Mouse (Mus musculus) kidney, embryonic 14.5 days (tissue): ENCODE results near the gene Arl4d. TPM values are rescaled to one million over a fixed set of nuclear protein-coding genes. Genes with fewer than 3 reads are reported as not detected.
A peak's percentile ranks its signal among the peaks of the same experiment; 100 is the strongest.

Experiments used
- ATAC-seq: fragments of 200-750 bp; cut with Nextera tagmentation; 2 replicates; pipeline ENCODE4 v1.8.0; 2017; ENCODE audit warnings: moderate number of reproducible peaks, mild to moderate bottlenecking, moderate TSS enrichment, moderate library complexity; ENCODE audit not compliant: low FRiP score, low TSS enrichment
- H3K27ac ChIP-seq: fragments of 300-500 bp; sonication (generic); 2 replicates; pipeline ENCODE4 v1.5.1; 2014; ENCODE audit warnings: low read depth, mild to moderate bottlenecking, low read length, moderate library complexity, mixed read lengths
- H3K27me3 ChIP-seq: fragments of 300-500 bp; sonication (generic); 2 replicates; pipeline ENCODE4 v1.6.1; 2014; ENCODE audit warnings: mild to moderate bottlenecking, low read length; ENCODE audit not compliant: control insufficient read depth, insufficient read depth
- H3K36me3 ChIP-seq: fragments of 300-500 bp; sonication (generic); 2 replicates; pipeline ENCODE4 v1.6.1; 2014; ENCODE audit warnings: low read length, mixed read lengths; ENCODE audit not compliant: control insufficient read depth, insufficient read depth
- H3K4me1 ChIP-seq: fragments of 300-500 bp; sonication (generic); 2 replicates; pipeline ENCODE4 v1.6.1; 2014; ENCODE audit warnings: low read length, mixed read lengths; ENCODE audit not compliant: control insufficient read depth, insufficient read depth
- H3K4me2 ChIP-seq: fragments of 300-500 bp; sonication (generic); replicated peaks from 2 replicates; pipeline ENCODE4 v1.6.1; 2014; ENCODE audit warnings: low read depth, mild to moderate bottlenecking, low read length
- H3K4me3 ChIP-seq: fragments of 300-500 bp; sonication (generic); 2 replicates; pipeline ENCODE4 v1.5.1; 2014; ENCODE audit warnings: mild to moderate bottlenecking, low read length
- H3K9ac ChIP-seq: fragments of 300-500 bp; sonication (generic); 2 replicates; pipeline ENCODE4 v1.6.1; 2014; ENCODE audit warnings: low read depth, mild to moderate bottlenecking, low read length, moderate library complexity
- H3K9me3 ChIP-seq: fragments of 300-500 bp; sonication (generic); 2 replicates; pipeline ENCODE4 v1.6.1; 2016; ENCODE audit warnings: low read length; ENCODE audit not compliant: control insufficient read depth
- WGBS: fragments of 180-500 bp; shearing (Covaris S2); extraction: QIAGEN DNeasy Blood & Tissue Kit; methylation state at CpG from one replicate; pipeline ENCODE4 v1.1.7; 2014; 5-methylcytosine and 5-hydroxymethylcytosine counted together
- polyA plus RNA-seq: library from polyadenylated mRNA; unstranded; fragments of >200 nt; fragmentation: Nextera tagmentation; extraction: Ambion mirVana; gene quantifications from 2 replicates; pipeline ENCODE4 v1.2.1, GENCODE M21; 2014

Arl4d gene
- polyA plus RNA-seq, 1 experiment from 2014 or later = 2.4 TPM

DNA sequence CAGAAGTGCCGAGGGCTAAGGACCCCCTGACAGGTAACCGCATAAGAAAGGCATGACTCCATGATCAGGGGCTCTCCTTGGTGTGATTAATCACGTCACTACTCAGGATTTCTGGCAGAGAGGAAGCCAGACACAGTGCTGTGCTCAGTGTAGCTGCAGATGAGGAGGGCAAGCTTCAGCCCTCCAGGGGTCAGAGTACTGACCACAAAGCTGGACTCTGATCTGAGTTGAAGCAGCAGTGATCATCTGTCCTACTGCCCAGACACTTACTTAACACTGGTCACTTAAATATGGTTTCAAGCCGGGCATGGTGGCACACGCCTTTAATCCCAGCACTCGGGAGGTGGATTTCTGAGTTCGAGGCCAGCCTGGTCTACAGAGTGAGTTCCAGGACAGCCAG, 4.2 kb upstream of the Arl4d start:
- H3K9ac ChIP-seq = no peak overlapping the region
- H3K36me3 ChIP-seq = no peaks in the 10 kb centered on the region
- ATAC-seq = no peak
- no peak overlapping the region for H3K4me2 ChIP-seq
- H3K4me3 ChIP-seq = no peak overlapping the region
- no peaks in the 10 kb centered on the region for H3K4me1 ChIP-seq
- no peak overlapping the region for H3K27ac ChIP-seq
- H3K27me3 ChIP-seq = no peaks in the 10 kb centered on the region
- 64% methylated on average over 7 of the region's 7 CpGs for WGBS
- H3K9me3 ChIP-seq = no peaks in the 10 kb centered on the region

- H3K36me3 ChIP-seq = no peaks in the 10 kb centered on the region
- no peak overlapping the region for H3K4me2 ChIP-seq
- no peak overlapping the region for H3K27ac ChIP-seq
- no peaks in the 10 kb centered on the region for H3K9me3 ChIP-seq
- WGBS = 34% methylated on average over 5 of the region's 5 CpGs
- H3K4me1 ChIP-seq = no peaks in the 10 kb centered on the region
- no peak overlapping the region for H3K4me3 ChIP-seq
- no peaks in the 10 kb centered on the region; the same call in 1 of the 2 replicates for H3K27me3 ChIP-seq
- no peak overlapping the region for H3K9ac ChIP-seq
- no peak for ATAC-seq
These were observed 3.6 kb upstream of the Arl4d start for GRCm38 (mm10) chr11:101661786-101662185.

DNA sequence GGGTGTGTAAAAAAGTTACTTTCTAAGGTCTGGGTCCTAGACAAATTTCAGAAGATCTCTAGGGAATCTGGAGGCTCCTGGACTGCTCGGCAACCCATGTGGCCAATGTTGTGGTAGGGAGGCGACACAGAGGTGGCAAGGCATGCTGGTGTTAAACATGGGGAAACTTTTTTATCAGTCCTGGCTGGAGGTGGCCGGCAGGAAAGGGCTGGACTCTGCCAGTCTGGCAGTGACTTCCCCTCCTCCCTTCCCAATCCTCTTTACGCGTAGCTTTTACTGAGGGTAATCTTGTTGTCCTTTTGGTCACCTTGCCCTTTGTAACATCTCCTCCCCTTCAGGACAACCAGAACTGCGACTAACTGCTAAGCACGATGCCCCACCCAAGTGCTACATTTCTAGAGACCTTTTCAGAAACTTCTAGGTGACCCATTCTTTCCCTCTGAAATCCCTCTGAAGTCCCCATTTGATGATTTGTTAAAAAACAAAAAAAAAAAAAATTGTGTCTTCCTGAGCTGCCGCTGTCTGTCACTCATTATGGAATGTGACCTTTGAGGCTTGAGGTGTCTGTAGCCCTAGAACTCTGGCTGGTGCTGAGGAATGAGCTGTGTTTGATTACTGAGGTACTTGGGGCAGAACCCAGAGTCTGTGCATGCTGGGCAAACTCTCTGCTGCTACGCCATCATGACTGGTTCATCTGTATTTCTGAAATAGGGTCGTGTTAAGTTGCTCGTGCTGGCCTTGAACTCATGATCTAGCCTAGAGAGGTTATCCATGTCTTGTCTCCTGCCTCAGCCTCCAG, 1.9 kb upstream of the Arl4d start:
- H3K36me3 ChIP-seq = no peaks in the 10 kb centered on the region
- no peaks in the 10 kb centered on the region for H3K9me3 ChIP-seq
- no peak overlapping the region for H3K4me2 ChIP-seq
- WGBS = 43% methylated on average over 11 of the region's 11 CpGs
- no peak overlapping the region for H3K4me3 ChIP-seq
- peaks cover 6% of the 10 kb centered on the region; the same call in 1 of the 2 replicates for H3K27me3 ChIP-seq
- no peak overlapping the region for H3K27ac ChIP-seq
- peaks cover 5% of the 10 kb centered on the region for H3K4me1 ChIP-seq
- ATAC-seq = no peak
- no peak overlapping the region for H3K9ac ChIP-seq

DNA sequence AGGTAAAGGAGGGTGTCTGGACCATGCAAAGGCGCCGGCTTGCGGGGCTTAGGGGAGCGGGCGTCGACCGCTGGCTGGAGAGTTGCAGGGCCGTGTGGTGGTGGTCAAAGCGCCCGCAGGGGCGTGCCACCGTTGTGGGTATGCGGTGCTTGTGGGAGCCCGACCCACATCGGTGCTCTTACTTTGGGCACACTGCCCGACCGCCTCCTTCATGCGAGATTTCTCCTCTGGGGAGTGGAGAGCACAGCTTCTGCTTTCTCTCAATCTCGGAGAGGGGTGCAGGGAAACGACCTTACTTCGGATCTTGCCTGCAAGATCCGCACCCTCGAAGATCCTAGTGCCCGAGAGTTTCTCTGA, 273 bp downstream of the Arl4d start:
- 0 out of 2 replicates have a peak overlapping the region, but pooled peaks have one; percentile 8 for H3K27ac ChIP-seq
- H3K4me1 ChIP-seq = peaks cover 8% of the 10 kb centered on the region
- H3K4me2 ChIP-seq = peak overlapping the region; percentile 92
- H3K9me3 ChIP-seq = no peaks in the 10 kb centered on the region
- H3K4me3 ChIP-seq = peak overlapping the region; percentile 60
- ATAC-seq = no peak; the same call in 1 of the 2 replicates
- H3K36me3 ChIP-seq = no peaks in the 10 kb centered on the region
- peak overlapping the region; percentile 65; the same call in 1 of the 2 replicates for H3K9ac ChIP-seq
- peaks cover 6% of the 10 kb centered on the region; the same call in 1 of the 2 replicates for H3K27me3 ChIP-seq
- under 1% methylated on average over 24 of the region's 24 CpGs for WGBS

DNA sequence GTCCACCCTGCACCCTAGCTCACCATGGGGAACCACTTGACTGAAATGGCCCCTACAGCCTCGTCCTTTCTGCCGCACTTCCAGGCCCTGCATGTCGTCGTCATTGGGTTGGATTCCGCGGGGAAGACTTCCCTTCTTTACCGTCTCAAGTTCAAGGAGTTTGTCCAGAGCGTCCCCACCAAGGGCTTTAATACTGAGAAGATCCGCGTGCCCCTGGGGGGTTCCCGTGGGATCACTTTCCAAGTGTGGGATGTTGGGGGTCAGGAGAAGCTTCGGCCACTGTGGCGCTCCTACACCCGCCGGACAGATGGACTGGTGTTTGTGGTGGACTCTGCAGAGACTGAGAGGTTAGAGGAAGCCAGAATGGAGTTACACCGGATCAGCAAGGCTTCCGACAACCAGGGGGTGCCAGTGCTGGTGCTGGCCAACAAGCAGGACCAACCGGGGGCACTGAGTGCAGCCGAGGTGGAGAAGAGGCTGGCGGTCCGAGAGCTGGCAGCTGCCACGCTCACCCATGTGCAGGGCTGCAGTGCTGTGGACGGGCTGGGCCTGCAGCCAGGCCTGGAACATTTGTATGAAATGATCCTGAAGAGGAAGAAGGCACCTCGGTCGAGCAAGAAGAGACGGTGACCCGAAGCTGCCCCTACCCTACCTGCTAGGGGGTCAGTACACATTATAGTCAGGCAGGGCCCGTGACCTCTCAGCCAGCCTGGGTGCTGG, 1.4 kb downstream of the Arl4d start:
- Histone ChIP-seq H3K36me3 (no peaks in the 10 kb centered on the region), H3K9ac (no peak overlapping the region), H3K4me2 (peak overlapping the region; percentile 17; the same call in 1 of the 2 replicates), H3K4me1 (peaks cover 8% of the 10 kb centered on the region), H3K4me3 (no peak overlapping the region), H3K27me3 (peaks cover 6% of the 10 kb centered on the region; the same call in 1 of the 2 replicates), H3K27ac (no peak overlapping the region), H3K9me3 (no peaks in the 10 kb centered on the region)
- 64% methylated on average over 28 of the region's 28 CpGs for WGBS
- ATAC-seq = no peak

DNA sequence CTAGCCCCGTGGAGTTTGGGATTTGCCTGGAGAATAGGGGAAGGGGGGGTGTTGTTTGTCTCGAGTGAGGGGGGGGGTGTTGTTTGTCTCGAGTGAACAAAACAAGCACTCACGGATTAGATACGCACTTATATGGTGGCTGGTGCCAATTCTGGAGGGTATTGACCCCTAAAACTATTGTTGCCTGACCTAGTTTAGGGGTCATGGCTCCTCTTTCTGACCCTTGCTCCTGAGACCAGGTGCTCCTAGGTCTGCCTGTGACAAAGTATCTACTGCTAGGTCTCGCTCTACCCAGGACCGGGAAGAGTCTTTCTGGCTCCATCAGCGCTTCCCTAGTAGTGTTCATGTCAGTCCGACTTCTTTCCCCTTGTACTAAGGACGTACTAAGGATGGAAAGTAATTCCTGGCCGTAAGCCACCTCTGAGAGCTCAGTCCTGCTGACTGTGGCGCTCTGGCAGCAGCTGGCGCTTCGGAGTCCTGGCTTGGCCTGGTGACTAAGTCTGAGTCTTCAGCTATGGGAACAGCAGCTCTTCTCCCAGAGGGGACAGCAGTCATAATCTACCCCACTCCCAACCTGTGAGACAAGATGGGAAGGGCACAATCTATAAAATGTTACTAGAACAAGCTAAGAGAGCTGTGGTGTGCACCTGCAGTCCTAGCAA, 2.7 kb downstream of the Arl4d start:
- Histone ChIP-seq H3K9ac (no peak overlapping the region), H3K36me3 (no peaks in the 10 kb centered on the region), H3K4me2 (no peak overlapping the region), H3K4me3 (no peak overlapping the region), H3K27me3 (peaks cover 6% of the 10 kb centered on the region; the same call in 1 of the 2 replicates), H3K9me3 (no peaks in the 10 kb centered on the region), H3K4me1 (peaks cover 10% of the 10 kb centered on the region), H3K27ac (peak overlapping the region; percentile 37; the same call in 1 of the 2 replicates)
- no peak for ATAC-seq
- 66% methylated on average over 14 of the region's 14 CpGs for WGBS

DNA sequence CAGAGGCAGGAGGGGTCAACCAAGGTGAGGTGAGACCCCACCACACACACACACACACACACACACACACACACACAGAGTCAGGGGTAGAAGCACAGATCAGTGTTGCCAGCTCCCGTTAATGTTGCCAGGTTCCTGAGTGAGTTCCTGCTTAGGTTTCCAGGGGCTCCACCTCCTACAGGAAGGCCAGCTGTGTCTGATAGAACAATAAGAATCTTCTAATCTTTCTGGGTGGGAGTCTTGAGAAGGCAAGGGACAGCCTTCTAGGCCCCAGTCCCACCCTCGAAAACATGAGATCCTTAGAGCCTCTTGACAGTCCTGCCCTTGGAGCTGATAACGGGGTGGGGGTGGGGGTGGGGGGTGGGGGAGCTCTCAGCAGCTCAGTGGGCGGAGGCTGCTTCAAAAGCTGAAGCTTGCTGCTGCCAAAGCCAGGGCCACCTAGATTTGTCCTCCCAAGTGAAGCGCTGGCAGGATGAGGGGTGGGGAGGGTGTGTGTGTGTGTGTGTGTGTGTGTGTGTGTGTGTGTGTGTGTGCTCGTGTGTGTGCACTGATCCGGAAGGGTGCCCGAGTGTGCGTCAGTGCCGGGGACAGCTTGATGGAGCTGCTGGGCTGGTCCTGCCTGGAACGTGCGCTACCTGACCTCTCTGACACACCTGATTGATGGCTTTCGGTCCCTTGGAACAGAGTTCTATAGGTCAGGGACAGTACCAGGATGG, 3.4 kb downstream of the Arl4d start:
- Histone ChIP-seq H3K4me1 (peaks cover 16% of the 10 kb centered on the region), H3K27me3 (peaks cover 6% of the 10 kb centered on the region; the same call in 1 of the 2 replicates), H3K4me3 (no peak overlapping the region), H3K9ac (no peak overlapping the region), H3K36me3 (no peaks in the 10 kb centered on the region), H3K27ac (peak overlapping the region; percentile 37; the same call in 1 of the 2 replicates), H3K9me3 (no peaks in the 10 kb centered on the region), H3K4me2 (no peak overlapping the region)
- 15% methylated on average over 13 of the region's 13 CpGs for WGBS
- ATAC-seq = 0 out of 2 replicates have a peak, but pooled peaks have one; percentile 18

GRCm38 (mm10) chr11:101670334-101670733, 5.0 kb downstream of the Arl4d start:
- Histone ChIP-seq H3K4me3 (no peak overlapping the region), H3K36me3 (no peaks in the 10 kb centered on the region), H3K9ac (no peak overlapping the region), H3K27ac (no peak overlapping the region), H3K4me1 (peaks cover 16% of the 10 kb centered on the region), H3K27me3 (peaks cover 6% of the 10 kb centered on the region; the same call in 1 of the 2 replicates), H3K9me3 (no peaks in the 10 kb centered on the region), H3K4me2 (no peak overlapping the region)
- 72% methylated on average over 1 of the region's 1 CpGs for WGBS
- ATAC-seq = no peak
